Mouse (Mus musculus): ENCODE data around the gene Ttll11. TPM values are rescaled to one million over a fixed set of nuclear protein-coding genes. Genes with fewer than 3 reads are reported as not detected.

The Ttll11 gene
- polyA plus RNA-seq, 1 experiment from 2014 or later, result 1.8 TPM

DNA sequence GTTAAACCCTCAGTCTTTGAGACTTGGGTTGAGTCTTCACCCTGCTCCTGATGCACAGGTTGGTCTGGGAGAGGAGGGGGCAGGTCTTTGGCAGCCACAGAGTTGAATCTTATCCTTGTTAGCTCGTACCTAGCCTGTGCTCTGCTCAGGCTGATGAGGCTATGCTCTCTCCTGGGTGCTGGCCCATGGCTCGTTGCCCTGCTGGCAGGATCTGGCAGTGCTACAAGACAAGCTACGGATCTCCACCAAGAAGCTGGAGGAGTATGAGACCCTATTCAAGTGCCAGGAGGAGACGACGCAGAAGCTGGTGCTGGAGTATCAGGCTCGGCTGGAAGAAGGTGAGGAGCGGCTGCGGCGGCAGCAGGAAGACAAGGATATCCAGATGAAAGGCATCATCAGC, 256.9 kb downstream of the Ttll11 start:
- no peak overlapping the region for H3K9ac ChIP-seq
- H3K9me3 ChIP-seq (replicated peaks), result no peaks in the 10 kb centered on the region
- H3K27me3 ChIP-seq, result no peaks in the 10 kb centered on the region
- no peak overlapping the region for H3K4me3 ChIP-seq
- 92% methylated on average over 9 of the region's 9 CpGs for WGBS
- no peak overlapping the region; the same call in 1 of the 2 replicates for H3K27ac ChIP-seq
- H3K4me2 ChIP-seq, result no peak overlapping the region
- peaks cover 93% of the 10 kb centered on the region for H3K36me3 ChIP-seq (ENCODE audit: poor library complexity, severe bottlenecking)
- ATAC-seq, result no peak
- H3K4me1 ChIP-seq, result peaks cover 8% of the 10 kb centered on the region

DNA sequence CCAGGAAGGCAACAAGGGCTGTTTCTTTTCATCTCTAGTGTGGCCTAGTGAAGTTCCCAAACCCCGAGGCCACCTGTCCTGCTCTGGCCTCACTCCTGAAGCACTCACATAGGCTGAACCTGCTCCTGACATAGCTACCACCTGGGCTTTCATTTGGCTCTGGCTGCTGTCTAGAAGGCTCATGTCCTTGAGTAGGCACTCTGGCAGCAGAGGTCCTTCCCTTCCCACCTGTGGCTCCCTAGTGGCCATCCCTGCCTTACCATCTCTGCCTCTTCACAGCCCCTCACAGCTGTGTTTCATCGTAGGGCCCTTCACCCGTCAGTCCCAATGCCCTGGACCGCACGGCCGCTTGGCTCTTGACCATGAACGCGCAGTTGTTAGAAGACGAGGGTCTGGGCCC, 258.8 kb downstream of the Ttll11 start:
- Histone ChIP-seq H3K4me3 (no peak overlapping the region), H3K4me2 (no peak overlapping the region), H3K27me3 (no peaks in the 10 kb centered on the region), H3K4me1 (peaks cover 8% of the 10 kb centered on the region), H3K36me3 (ENCODE audit: poor library complexity, severe bottlenecking) (peaks cover 93% of the 10 kb centered on the region), H3K9ac (no peak overlapping the region), H3K9me3 (replicated peaks) (no peaks in the 10 kb centered on the region), H3K27ac (no peak overlapping the region)
- 88% methylated on average over 9 of the region's 9 CpGs for WGBS
- ATAC-seq, result no peak

DNA sequence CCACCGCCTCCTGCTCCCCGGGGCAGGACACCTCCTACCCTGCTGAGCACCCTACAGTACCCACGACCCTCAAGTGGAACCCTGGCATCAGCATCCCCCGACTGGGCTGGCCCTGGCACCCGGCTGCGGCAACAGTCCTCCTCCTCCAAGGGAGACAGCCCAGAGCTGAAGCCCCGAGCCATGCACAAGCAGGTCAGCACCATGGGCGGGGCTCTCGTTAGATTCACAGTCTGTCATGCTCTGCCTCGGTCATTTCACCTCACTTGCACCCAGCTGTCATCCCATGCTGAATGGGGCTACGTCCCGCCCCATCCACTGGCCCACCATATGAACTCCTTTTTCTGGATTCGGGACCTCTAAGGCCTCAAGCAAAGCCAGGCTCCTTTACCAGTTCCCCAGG, 259.2 kb downstream of the Ttll11 start:
- Histone ChIP-seq H3K27ac (no peak overlapping the region), H3K36me3 (ENCODE audit: poor library complexity, severe bottlenecking) (peaks cover 93% of the 10 kb centered on the region), H3K27me3 (no peaks in the 10 kb centered on the region), H3K4me2 (no peak overlapping the region), H3K4me1 (peaks cover 8% of the 10 kb centered on the region), H3K9me3 (replicated peaks) (no peaks in the 10 kb centered on the region), H3K9ac (no peak overlapping the region), H3K4me3 (no peak overlapping the region)
- WGBS, result 89% methylated on average over 13 of the region's 13 CpGs
- ATAC-seq, result no peak

DNA sequence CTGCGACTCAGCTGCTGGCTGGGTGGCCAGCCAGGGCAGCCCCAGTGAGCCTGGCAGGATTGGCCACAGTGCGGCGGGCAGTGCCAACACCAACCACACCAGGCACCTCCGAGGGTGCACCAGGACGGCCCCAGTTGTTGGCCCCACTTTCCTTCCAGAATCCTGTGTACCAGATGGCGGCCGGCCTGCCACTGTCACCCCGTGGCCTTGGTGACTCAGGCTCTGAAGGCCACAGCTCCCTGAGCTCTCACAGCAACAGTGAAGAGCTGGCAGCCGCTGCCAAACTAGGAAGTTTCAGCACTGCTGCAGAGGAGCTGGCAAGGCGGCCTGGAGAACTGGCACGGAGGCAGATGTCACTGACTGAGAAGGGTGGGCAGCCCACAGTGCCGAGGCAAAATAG, 259.6 kb downstream of the Ttll11 start:
- 95% methylated on average over 11 of the region's 12 CpGs for WGBS
- peaks cover 93% of the 10 kb centered on the region for H3K36me3 ChIP-seq (ENCODE audit: poor library complexity, severe bottlenecking)
- ATAC-seq, result no peak

DNA sequence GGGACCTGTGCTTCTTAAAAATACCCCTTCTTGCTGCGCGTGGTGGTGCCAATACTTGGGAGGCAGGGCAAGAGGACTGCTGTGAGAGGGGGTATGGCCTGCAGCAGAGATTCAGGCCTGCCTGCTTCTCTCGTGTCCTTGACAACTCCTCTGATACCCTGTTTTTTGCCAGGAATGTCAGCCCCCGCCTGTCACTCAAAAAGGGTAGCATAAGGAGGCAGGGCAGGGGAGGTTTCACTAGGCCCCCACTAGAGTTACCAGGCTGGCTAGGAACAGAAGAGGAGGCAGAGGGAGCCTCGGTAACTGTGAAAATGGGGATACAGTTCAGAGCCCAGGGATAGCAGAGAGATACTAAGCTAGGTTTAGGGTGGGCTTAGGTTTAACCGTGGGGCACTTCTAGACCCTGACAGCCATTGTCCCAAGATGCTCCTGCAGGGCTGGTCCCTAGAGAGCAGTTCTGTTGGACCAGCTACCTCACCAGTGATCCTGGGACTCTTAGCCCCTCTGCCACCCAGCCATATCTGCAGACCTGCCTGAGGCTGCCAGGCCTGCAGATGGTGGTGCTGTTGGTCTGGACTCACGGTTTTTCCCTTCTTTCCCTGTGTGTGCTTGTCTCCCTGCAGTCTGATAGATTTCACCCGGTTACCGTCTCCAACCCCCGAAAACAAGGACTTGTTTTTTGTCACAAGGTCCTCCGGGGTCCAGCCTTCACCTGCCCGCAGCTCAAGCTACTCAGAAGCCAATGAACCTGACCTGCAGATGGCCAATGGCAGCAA, 260.3 kb downstream of the Ttll11 start:
- no peak overlapping the region for H3K4me3 ChIP-seq
- no peaks in the 10 kb centered on the region for H3K9me3 ChIP-seq (replicated peaks)
- peak overlapping the region; percentile 15; the same call in 1 of the 2 replicates for H3K27ac ChIP-seq
- no peak overlapping the region for H3K9ac ChIP-seq
- ATAC-seq, result no peak
- WGBS, result 86% methylated on average over 12 of the region's 12 CpGs
- peaks cover 15% of the 10 kb centered on the region for H3K4me1 ChIP-seq
- no peak overlapping the region for H3K4me2 ChIP-seq
- no peaks in the 10 kb centered on the region for H3K27me3 ChIP-seq
- peaks cover 94% of the 10 kb centered on the region for H3K36me3 ChIP-seq (ENCODE audit: poor library complexity, severe bottlenecking)

More for the DNA sequence above, 259.6 kb downstream of the Ttll11 start:
- Histone ChIP-seq H3K4me1 (peaks cover 8% of the 10 kb centered on the region), H3K4me2 (no peak overlapping the region), H3K27me3 (no peaks in the 10 kb centered on the region), H3K9ac (no peak overlapping the region), H3K9me3 (replicated peaks) (no peaks in the 10 kb centered on the region), H3K4me3 (no peak overlapping the region), H3K27ac (no peak overlapping the region)

DNA sequence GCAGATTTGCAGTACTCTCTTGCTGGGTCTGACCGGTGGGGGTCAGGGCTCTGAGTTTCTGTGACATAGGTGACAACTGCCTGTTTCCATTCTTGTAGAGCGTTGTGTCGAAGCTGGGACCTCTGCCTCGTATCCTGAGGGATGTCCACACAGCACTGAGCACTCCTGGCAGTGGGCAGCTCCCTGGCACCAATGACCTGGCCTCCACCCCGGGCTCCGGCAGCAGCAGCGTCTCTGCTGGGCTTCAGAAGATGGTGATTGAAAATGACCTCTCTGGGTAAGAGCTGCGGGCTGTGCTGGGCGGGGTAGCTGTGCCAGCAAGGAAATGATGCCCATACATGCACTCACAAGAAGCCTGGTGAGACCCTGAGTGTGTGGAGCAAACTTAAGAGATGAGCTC, 261.1 kb downstream of the Ttll11 start:
- Histone ChIP-seq H3K36me3 (ENCODE audit: poor library complexity, severe bottlenecking) (peaks cover 99% of the 10 kb centered on the region), H3K9ac (0 out of 2 replicates have a peak overlapping the region, but pooled peaks have one; percentile 9), H3K27ac (no peak overlapping the region), H3K27me3 (no peaks in the 10 kb centered on the region), H3K4me3 (no peak overlapping the region), H3K4me2 (no peak overlapping the region), H3K9me3 (replicated peaks) (no peaks in the 10 kb centered on the region), H3K4me1 (peaks cover 18% of the 10 kb centered on the region)
- 96% methylated on average over 9 of the region's 9 CpGs for WGBS
- ATAC-seq, result no peak

DNA sequence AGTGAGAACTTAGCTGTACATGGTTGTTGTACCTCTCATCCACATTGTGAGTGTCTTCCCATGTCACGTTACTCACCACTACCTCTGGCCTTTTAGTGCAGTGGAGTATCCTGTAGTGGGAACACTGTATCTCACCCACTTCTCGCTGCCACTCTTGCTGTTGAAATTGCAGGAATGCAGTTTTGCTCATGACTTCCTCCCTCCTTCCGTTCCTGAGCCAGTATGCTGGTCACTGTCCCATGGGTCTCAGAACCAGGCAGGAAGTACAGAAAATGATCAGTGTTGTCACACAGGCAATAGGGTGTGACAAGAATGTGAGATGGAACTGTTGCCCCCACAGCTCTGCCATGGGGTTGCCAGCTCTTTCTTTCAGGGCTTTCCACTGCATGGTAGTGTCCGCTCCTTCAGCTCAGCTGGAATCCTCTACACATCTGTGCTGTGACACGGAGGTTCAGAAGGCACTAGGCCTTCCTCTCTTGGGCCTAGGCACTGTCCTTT, 261.7 kb downstream of the Ttll11 start:
- Histone ChIP-seq H3K4me3 (no peak overlapping the region), H3K36me3 (ENCODE audit: poor library complexity, severe bottlenecking) (peaks cover 98% of the 10 kb centered on the region), H3K4me2 (no peak overlapping the region), H3K27ac (no peak overlapping the region; the same call in 1 of the 2 replicates), H3K9me3 (replicated peaks) (no peaks in the 10 kb centered on the region), H3K27me3 (no peaks in the 10 kb centered on the region), H3K4me1 (peaks cover 12% of the 10 kb centered on the region; the same call in 1 of the 2 replicates), H3K9ac (0 out of 2 replicates have a peak overlapping the region, but pooled peaks have one; percentile 9)
- WGBS, result 90% methylated on average over 5 of the region's 5 CpGs
- ATAC-seq, result no peak

DNA sequence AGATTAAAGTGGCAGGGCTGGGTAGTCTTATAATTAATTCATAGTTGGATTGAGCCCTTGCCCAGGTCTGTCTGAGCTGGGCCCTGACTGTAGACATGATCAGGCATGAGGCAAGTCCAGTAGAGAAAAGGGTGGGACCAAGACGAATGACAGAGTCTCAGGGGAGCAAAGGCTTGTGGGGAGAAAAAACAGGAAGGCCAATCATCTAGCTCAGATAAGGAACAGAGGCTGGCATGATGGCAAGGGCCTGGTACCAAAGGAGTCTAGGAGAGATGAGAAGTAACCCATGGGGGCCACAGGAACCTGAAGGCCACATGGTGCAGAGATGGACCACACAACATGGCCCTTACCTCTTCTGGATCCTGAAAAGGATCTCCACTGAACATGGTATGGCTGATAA, 263.5 kb downstream of the Ttll11 start:
- Histone ChIP-seq H3K36me3 (ENCODE audit: poor library complexity, severe bottlenecking) (peaks cover 98% of the 10 kb centered on the region), H3K27ac (no peak overlapping the region), H3K27me3 (no peaks in the 10 kb centered on the region), H3K4me1 (peaks cover 11% of the 10 kb centered on the region; the same call in 1 of the 2 replicates), H3K9me3 (replicated peaks) (no peaks in the 10 kb centered on the region), H3K4me3 (no peak overlapping the region), H3K4me2 (no peak overlapping the region), H3K9ac (no peak overlapping the region)
- no peak for ATAC-seq
- 90% methylated on average over 1 of the region's 1 CpGs for WGBS

DNA sequence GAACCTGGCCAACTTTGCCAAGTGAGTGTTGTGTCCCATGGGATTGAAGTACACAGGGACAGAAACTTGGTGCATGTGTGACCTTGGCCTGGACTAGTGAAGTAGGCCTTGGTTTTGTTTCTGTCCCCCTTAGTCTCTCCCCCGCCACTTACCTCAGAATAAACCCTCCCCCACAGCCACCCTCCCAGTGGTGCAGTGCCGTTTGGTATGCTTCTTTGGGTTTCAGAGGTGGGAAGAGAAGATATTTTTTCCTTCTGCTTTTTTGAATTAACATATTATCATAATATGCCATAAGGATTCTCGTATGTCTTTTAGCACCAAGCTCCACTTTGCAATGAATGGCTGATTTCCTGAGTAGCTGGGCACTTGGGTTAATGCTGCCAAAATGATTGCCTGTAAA, 264.2 kb downstream of the Ttll11 start:
- Histone ChIP-seq H3K27ac (no peak overlapping the region), H3K4me3 (no peak overlapping the region), H3K27me3 (no peaks in the 10 kb centered on the region), H3K4me2 (no peak overlapping the region), H3K9ac (no peak overlapping the region), H3K36me3 (ENCODE audit: poor library complexity, severe bottlenecking) (peaks cover 98% of the 10 kb centered on the region), H3K9me3 (replicated peaks) (no peaks in the 10 kb centered on the region), H3K4me1 (peaks cover 11% of the 10 kb centered on the region; the same call in 1 of the 2 replicates)
- ATAC-seq, result no peak
- WGBS, result 89% methylated on average over 3 of the region's 3 CpGs

DNA sequence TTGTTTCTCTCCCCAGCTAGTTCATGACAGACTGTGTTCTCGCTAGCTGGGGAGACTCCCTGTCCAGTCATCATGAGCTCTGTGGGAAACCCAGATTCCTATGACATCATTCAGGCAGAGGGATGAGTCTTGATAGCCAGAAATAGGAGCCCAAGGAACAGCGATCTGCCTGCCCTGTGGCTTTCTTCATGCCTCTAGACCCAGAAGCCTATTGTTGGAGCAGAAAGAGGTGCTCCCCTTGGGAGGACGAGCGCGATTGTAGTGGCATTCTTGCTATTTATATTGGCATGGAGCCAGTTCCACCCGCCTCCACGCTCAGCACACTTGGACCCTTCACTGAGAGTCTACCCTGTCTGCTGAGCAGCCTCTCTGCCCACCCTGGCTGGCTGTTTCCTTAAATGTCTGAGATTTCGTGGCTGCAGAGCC, 265.0 kb downstream of the Ttll11 start:
- no peaks in the 10 kb centered on the region for H3K9me3 ChIP-seq (replicated peaks)
- H3K4me2 ChIP-seq, result no peak overlapping the region
- 46% methylated on average over 8 of the region's 8 CpGs for WGBS
- H3K9ac ChIP-seq, result no peak overlapping the region
- H3K4me1 ChIP-seq, result peaks cover 11% of the 10 kb centered on the region; the same call in 1 of the 2 replicates
- 0 out of 2 replicates have a peak, but pooled peaks have one; percentile 27 for ATAC-seq
- H3K27ac ChIP-seq, result no peak overlapping the region
- peaks cover 98% of the 10 kb centered on the region for H3K36me3 ChIP-seq (ENCODE audit: poor library complexity, severe bottlenecking)
- H3K4me3 ChIP-seq, result no peak overlapping the region
- no peaks in the 10 kb centered on the region for H3K27me3 ChIP-seq

DNA sequence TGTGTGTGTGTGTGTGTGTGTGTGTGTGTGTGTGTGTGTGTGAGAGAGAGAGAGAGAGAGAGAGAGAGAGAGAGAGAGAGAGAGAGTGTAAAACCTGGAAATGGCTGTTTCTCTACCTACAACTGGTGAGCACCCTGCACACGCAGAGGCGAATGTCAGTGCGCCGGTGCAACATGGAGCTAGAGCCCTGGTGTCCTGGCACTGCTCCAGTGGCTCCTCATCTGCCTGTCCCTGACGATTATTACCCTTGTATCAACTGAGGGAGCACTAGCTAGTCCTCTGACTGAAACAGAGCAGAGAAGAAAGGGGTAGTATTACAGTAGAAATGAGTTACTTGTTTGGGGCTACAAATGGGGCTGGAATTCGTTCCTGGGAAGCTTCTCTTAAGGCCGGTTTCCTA, 266.3 kb downstream of the Ttll11 start:
- Histone ChIP-seq H3K9ac (no peak overlapping the region), H3K27ac (no peak overlapping the region), H3K4me1 (peaks cover 11% of the 10 kb centered on the region; the same call in 1 of the 2 replicates), H3K27me3 (no peaks in the 10 kb centered on the region), H3K4me2 (no peak overlapping the region), H3K9me3 (replicated peaks) (no peaks in the 10 kb centered on the region), H3K36me3 (ENCODE audit: poor library complexity, severe bottlenecking) (peaks cover 98% of the 10 kb centered on the region), H3K4me3 (no peak overlapping the region)
- no peak for ATAC-seq
- 89% methylated on average over 7 of the region's 7 CpGs for WGBS

DNA sequence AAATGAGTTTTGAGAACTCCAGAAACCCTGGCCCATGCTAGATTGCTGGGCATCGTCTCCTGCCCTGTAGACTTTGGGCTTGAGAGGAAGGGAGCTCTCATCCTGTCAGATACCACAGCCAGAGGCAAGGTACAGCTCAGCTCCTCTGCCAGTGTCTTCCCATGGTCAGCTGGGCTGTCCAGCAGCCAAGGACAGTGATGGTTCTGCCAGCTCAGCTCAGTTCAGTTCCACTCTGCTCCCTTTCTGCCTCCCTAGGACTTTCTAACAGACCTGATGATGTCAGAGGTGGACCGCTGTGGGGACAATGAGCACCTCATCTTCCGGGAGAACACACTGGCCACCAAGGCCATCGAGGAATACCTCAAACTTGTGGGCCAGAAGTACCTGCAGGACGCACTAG, 267.1 kb downstream of the Ttll11 start:
- peaks cover 98% of the 10 kb centered on the region for H3K36me3 ChIP-seq (ENCODE audit: poor library complexity, severe bottlenecking)

More for the DNA sequence above, 267.1 kb downstream of the Ttll11 start:
- H3K27me3 ChIP-seq, result no peaks in the 10 kb centered on the region
- H3K9ac ChIP-seq, result no peak overlapping the region
- H3K4me1 ChIP-seq, result peaks cover 11% of the 10 kb centered on the region; the same call in 1 of the 2 replicates
- no peaks in the 10 kb centered on the region for H3K9me3 ChIP-seq (replicated peaks)
- no peak overlapping the region for H3K4me2 ChIP-seq
- WGBS, result 91% methylated on average over 5 of the region's 5 CpGs
- no peak for ATAC-seq
- no peak overlapping the region for H3K4me3 ChIP-seq
- no peak overlapping the region for H3K27ac ChIP-seq
